Mouse (Mus musculus) olfactory bulb, adult 2 months (tissue): ENCODE data around the gene Arhgef3.

ENCODE experiments used
- CTCF ChIP-seq: fragments of 200-500 bp; IDR thresholded peaks from 2 replicates; pipeline ENCODE4 v1.5.1; 2012; ENCODE audit warnings: low read depth, mild to moderate bottlenecking, low read length, moderate library complexity; ENCODE audit not compliant: insufficient read depth
- POLR2A ChIP-seq: fragments of 200-500 bp; IDR thresholded peaks from 2 replicates; pipeline ENCODE4 v1.6.1; 2012; ENCODE audit warnings: mild to moderate bottlenecking, low read depth, low read length, moderate library complexity; ENCODE audit not compliant: insufficient read depth

DNA sequence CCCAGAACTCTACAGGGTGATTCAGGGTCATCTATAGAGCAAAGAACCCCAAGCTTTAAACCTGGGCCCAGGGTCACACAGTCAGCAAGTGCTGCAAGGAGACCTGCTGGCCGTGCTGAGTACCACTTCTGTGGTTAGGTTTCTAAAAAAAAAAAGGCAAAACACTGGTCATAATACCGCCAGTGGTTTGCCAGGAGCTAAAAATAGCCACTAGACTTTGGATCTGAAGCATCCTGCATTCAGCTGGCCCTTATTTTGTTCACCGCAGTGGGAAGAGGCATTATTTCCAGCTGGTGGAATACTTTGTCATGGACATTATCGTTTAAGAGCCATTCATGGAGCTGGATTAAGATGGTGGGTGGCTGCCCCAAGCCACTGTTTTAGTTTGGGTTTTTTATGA is 253.9 kb downstream of the Arhgef3 start:
- TF ChIP-seq CTCF (no peak), POLR2A (no peak)
